Mouse (Mus musculus) retina, postnatal 7 days (tissue): ENCODE results near the gene Cenpx.

ENCODE experiments used
- DNase-seq: peaks from one replicate; pipeline ENCODE4 v3.0.0-alpha.2; 2012; ENCODE audit warnings: low read depth, low spot score

Gene Cenpx

GRCm38 (mm10) chr11:120726243-120727168 lies 13.0 kb upstream of the Cenpx start:
- DNase-seq: no peak

GRCm38 (mm10) chr11:120723509-120723908 lies 10.0 kb upstream of the Cenpx start:
- no peak for DNase-seq

- no peak for DNase-seq
These were observed 9.3 kb upstream of the Cenpx start for GRCm38 (mm10) chr11:120722761-120723382.

GRCm38 (mm10) chr11:120722067-120722630 lies 8.6 kb upstream of the Cenpx start:
- no peak for DNase-seq

- DNase-seq: no peak
These were observed 7.9 kb upstream of the Cenpx start, which contains the start of gene Rac3 for GRCm38 (mm10) chr11:120721124-120722066. Gene Rac3, plus strand, starts transcription at chr11:120721470.

- peak; percentile 93 for DNase-seq
These were observed 6.9 kb upstream of the Cenpx start for GRCm38 (mm10) chr11:120720450-120720849.

GRCm38 (mm10) chr11:120719841-120720376 lies 6.4 kb upstream of the Cenpx start:
- no peak for DNase-seq

GRCm38 (mm10) chr11:120719242-120719641 lies 5.7 kb upstream of the Cenpx start:
- no peak for DNase-seq

GRCm38 (mm10) chr11:120715131-120715530 lies 1.6 kb upstream of the Cenpx start:
- DNase-seq: no peak

- no peak for DNase-seq
These were observed 1.0 kb upstream of the Cenpx start for GRCm38 (mm10) chr11:120714546-120714945.

- no peak for DNase-seq
These were observed 568 bp downstream of the Cenpx start for GRCm38 (mm10) chr11:120712771-120713568.

GRCm38 (mm10) chr11:120711980-120712604 lies 1.4 kb downstream of the Cenpx start:
- DNase-seq: no peak

- no peak for DNase-seq
These were observed 2.9 kb downstream of the Cenpx start for GRCm38 (mm10) chr11:120710672-120711071.

- DNase-seq: no peak
These were observed 4.0 kb downstream of the Cenpx start for GRCm38 (mm10) chr11:120709551-120709950.

- DNase-seq: no peak
These were observed 5.6 kb downstream of the Cenpx start for GRCm38 (mm10) chr11:120707969-120708368.

GRCm38 (mm10) chr11:120707225-120707624 lies 6.3 kb downstream of the Cenpx start:
- DNase-seq: no peak

- DNase-seq: no peak
These were observed 7.4 kb downstream of the Cenpx start for GRCm38 (mm10) chr11:120706120-120706519.

GRCm38 (mm10) chr11:120704486-120705325 lies 8.8 kb downstream of the Cenpx start:
- no peak for DNase-seq
